Mouse (Mus musculus): Measurements from ENCODE around the gene Xrra1. TPM values are rescaled to one million over a fixed set of nuclear protein-coding genes. Genes with fewer than 3 reads are reported as not detected.
"Not testable (repeated sequence)": the region's sequence is repeated elsewhere in the genome, so short reads cannot be mapped to it uniquely, and the experiment has no call there.

Xrra1 gene
- 0.23 and 0.49 TPM in 2 replicates for polyA plus RNA-seq (2014; fragmentation: Nextera tagmentation; extraction: Ambion mirVana)

DNA sequence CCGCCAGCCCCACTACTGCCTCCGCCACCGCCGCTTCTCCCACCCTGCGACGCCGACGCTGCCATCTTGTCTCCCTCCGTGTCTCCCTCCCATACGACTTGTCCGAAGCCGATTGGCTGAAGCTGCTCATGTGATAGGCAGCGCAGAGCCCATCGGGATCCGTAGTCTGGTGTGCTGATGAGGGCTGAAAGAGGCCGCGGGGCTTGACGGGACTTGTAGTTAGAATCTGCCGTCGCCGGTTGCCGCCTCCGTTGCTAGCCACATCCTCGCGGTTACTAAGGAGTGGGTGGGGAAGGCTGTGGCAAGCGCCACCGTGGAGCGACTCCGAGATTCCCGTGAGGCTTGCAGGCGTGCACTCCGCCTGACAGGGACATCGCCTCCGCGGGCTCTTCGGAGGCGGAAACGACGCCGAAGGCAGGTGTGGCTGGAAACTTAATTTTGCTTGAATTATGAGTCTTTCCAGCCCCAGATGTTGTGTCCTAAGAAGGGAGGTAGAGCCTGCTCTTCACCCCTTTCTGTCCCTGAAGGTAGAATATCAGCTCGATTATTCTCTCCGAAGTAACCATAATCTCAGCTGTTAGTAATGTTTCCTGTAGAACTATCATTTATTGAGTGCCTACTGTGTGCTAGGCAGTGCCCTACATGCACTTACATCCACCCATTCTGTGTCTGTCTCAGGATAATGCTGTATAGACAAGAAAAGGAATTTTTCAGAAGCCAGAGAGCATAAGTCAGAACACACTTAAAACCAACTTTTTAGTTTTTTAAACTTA lies at the start of gene Xrra1:
Xrra1 (plus strand) TSS at position 304 of the 773 bp plus-strand sequence.
- peaks cover 7% of the 10 kb centered on the region for H3K4me1 ChIP-seq (ENCODE audit: control insufficient read depth, insufficient read depth, low read length)
- peak within 1 kb of the TSS; percentile 98 for H3K9ac ChIP-seq (ENCODE audit: low read depth, low read length)
- ATAC-seq (replicated peaks; ENCODE audit: insufficient number of reproducible peaks, low FRiP score, low TSS enrichment): peak; percentile 98
- no peaks in the 10 kb centered on the region for H3K27me3 ChIP-seq (ENCODE audit: control insufficient read depth, insufficient read depth, low read length)
- peaks cover under 1% of the 10 kb centered on the region; the same call in 1 of the 2 replicates for H3K36me3 ChIP-seq (ENCODE audit: control insufficient read depth, insufficient read depth, low read length)
- WGBS (ENCODE audit: insufficient replicate concordance): under 1% methylated on average over 42 of the region's 42 CpGs
- peak within 1 kb of the TSS; percentile 59; the same call in 1 of the 2 replicates for H3K27ac ChIP-seq (ENCODE audit: low read depth, low read length)
- H3K4me3 ChIP-seq (ENCODE audit: low read depth, low read length): peak within 1 kb of the TSS; percentile 96
- peak within 1 kb of the TSS; percentile 85 for H3K4me2 ChIP-seq
- H3K9me3 ChIP-seq (replicated peaks; ENCODE audit: control insufficient read depth, low read length): no peaks in the 10 kb centered on the region

DNA sequence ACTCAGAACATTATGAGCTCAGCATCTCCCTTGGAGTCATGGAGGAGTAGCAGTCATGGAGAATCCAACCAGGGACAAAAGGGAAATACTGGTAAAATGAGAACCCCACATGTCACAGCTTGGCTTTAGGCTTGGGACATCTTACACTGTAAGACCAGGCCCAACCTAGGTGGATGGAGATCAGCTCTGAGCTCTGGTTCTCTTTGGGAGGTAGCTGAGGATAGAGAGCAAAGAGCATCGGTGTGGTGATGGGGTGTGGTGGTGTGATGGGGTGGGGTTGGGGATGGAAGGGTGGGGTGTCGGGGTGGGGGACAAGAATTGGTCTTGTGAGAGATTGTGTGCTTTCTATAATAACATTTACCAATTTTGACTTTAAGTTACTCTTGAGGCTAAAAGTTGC lies 48.1 kb upstream of the Xrra1 start:
- ATAC-seq (replicated peaks; ENCODE audit: insufficient number of reproducible peaks, low FRiP score, low TSS enrichment): no peak
- H3K27ac ChIP-seq (ENCODE audit: low read depth, low read length): no peak overlapping the region
- no peaks in the 10 kb centered on the region for H3K36me3 ChIP-seq (ENCODE audit: control insufficient read depth, insufficient read depth, low read length)
- no peaks in the 10 kb centered on the region for H3K4me1 ChIP-seq (ENCODE audit: control insufficient read depth, insufficient read depth, low read length)
- no peak overlapping the region for H3K9ac ChIP-seq (ENCODE audit: low read depth, low read length)
- 85% methylated on average over 2 of the region's 2 CpGs for WGBS (ENCODE audit: insufficient replicate concordance)
- no peaks in the 10 kb centered on the region for H3K27me3 ChIP-seq (ENCODE audit: control insufficient read depth, insufficient read depth, low read length)
- no peak overlapping the region for H3K4me2 ChIP-seq
- H3K9me3 ChIP-seq (replicated peaks; ENCODE audit: control insufficient read depth, low read length): no peaks in the 10 kb centered on the region
- H3K4me3 ChIP-seq (ENCODE audit: low read depth, low read length): no peak overlapping the region

DNA sequence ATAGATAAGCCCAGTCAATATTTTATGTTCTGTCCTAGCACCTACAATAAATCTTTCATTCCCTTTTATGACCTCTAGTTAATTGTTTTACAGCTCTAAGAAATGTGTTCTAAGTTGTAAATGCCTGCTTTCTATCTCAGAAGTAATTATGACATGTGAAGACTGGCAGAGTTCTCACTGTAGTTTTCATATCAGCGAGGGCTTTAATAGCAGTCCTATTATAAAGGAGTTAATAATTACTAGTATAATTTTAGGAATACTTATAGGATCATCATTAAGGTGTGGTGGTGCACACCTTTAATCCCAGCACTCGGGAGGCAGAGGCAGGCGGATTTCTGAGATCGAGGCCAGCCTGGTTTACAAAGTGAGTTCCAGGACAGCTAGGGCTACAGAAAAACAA lies 47.3 kb upstream of the Xrra1 start:
- H3K9me3 ChIP-seq (replicated peaks; ENCODE audit: control insufficient read depth, low read length): no peaks in the 10 kb centered on the region
- 90% methylated on average over 4 of the region's 4 CpGs for WGBS (ENCODE audit: insufficient replicate concordance)
- H3K9ac ChIP-seq (ENCODE audit: low read depth, low read length): no peak overlapping the region
- no peaks in the 10 kb centered on the region for H3K27me3 ChIP-seq (ENCODE audit: control insufficient read depth, insufficient read depth, low read length)
- H3K4me1 ChIP-seq (ENCODE audit: control insufficient read depth, insufficient read depth, low read length): no peaks in the 10 kb centered on the region
- H3K36me3 ChIP-seq (ENCODE audit: control insufficient read depth, insufficient read depth, low read length): no peaks in the 10 kb centered on the region
- no peak overlapping the region for H3K27ac ChIP-seq (ENCODE audit: low read depth, low read length)
- ATAC-seq (replicated peaks; ENCODE audit: insufficient number of reproducible peaks, low FRiP score, low TSS enrichment): no peak
- no peak overlapping the region for H3K4me3 ChIP-seq (ENCODE audit: low read depth, low read length)
- no peak overlapping the region for H3K4me2 ChIP-seq

DNA sequence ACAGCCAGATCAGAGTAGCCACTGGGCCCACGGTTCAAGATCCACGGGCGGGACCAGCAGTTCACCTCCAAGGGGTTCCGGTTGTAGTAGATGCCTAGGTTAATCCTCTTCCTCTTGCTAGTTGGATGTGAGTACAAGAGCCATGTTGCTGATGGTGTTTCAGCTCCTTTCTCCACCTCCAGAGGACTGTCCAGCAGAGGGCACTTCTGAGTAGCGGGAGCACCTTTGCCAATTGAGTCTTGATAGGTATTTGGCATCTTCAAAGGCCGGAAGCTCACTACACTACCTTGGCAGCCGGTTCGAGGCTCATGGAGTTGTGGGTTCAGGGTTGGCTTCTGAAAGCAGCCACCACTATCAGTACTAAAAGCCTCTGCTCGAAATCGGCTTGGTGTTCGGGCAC lies 45.5 kb upstream of the Xrra1 start:
- no peak for ATAC-seq (replicated peaks; ENCODE audit: insufficient number of reproducible peaks, low FRiP score, low TSS enrichment)
- Histone ChIP-seq H3K4me3 (ENCODE audit: low read depth, low read length) (no peak overlapping the region), H3K27me3 (ENCODE audit: control insufficient read depth, insufficient read depth, low read length) (no peaks in the 10 kb centered on the region), H3K9me3 (replicated peaks; ENCODE audit: control insufficient read depth, low read length) (no peaks in the 10 kb centered on the region), H3K9ac (ENCODE audit: low read depth, low read length) (no peak overlapping the region), H3K4me1 (ENCODE audit: control insufficient read depth, insufficient read depth, low read length) (peaks cover 3% of the 10 kb centered on the region; the same call in 1 of the 2 replicates), H3K27ac (ENCODE audit: low read depth, low read length) (no peak overlapping the region), H3K4me2 (no peak overlapping the region), H3K36me3 (ENCODE audit: control insufficient read depth, insufficient read depth, low read length) (no peaks in the 10 kb centered on the region)
- WGBS (ENCODE audit: insufficient replicate concordance): 83% methylated on average over 11 of the region's 11 CpGs

DNA sequence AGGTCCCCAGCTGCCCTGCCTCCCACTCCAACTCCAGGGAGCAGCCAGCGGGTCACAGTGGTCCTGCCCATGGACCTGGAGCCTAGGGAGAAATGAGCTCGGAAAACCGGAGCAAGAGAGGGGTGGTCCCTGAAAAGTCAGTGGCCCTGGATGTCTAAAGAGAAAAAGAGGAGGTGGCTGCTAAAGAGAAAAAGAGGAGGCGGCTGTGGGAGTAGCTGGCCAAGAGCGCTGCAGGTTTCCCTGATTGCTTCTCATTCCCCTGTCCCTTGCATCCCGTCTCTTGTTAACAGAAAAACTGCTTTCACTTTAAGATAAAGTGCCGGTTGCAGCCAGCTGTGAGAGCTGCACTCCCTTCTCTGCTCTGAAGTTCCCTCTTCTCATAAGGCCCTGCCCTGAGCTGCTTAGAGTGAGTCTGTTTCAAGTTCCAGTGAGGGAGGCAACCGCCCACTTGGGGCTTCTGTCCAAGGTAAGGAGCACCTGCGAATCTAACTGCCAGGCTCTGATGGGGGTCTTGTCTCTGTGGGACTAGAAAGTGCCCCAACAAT lies 40.7 kb upstream of the Xrra1 start:
- 20% methylated on average over 9 of the region's 9 CpGs for WGBS (ENCODE audit: insufficient replicate concordance)
- H3K9ac ChIP-seq (ENCODE audit: low read depth, low read length); H3K27me3 ChIP-seq (ENCODE audit: control insufficient read depth, insufficient read depth, low read length); H3K27ac ChIP-seq (ENCODE audit: low read depth, low read length); ATAC-seq (replicated peaks; ENCODE audit: insufficient number of reproducible peaks, low FRiP score, low TSS enrichment); H3K36me3 ChIP-seq (ENCODE audit: control insufficient read depth, insufficient read depth, low read length); H3K4me3 ChIP-seq (ENCODE audit: low read depth, low read length); H3K4me2 ChIP-seq; H3K9me3 ChIP-seq (replicated peaks; ENCODE audit: control insufficient read depth, low read length): not testable (repeated sequence)
- peaks cover 11% of the 10 kb centered on the region; the same call in 1 of the 2 replicates for H3K4me1 ChIP-seq (ENCODE audit: control insufficient read depth, insufficient read depth, low read length)

DNA sequence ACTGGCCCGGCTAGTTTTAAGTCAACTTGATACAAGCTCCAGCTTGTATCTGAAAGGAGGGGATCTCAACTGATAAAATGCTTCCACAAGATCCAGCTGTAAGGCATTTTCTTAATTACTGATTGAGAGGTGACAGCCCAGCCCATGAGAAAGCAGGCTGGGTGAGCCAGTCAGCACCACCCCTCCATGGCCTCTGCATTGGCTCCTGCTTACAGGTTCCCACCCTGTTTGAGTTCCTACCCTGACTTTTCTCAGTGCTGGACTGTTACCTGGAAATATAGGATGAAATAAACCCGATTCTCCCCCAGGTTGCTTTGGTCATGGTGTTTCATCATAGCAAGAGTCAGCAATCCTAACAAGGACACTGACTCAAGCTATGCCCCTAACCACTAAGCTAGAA lies 37.0 kb upstream of the Xrra1 start:
- H3K27me3 ChIP-seq (ENCODE audit: control insufficient read depth, insufficient read depth, low read length): no peaks in the 10 kb centered on the region
- 63% methylated on average over 2 of the region's 2 CpGs for WGBS (ENCODE audit: insufficient replicate concordance)
- H3K9ac ChIP-seq (ENCODE audit: low read depth, low read length): no peak overlapping the region
- no peaks in the 10 kb centered on the region for H3K36me3 ChIP-seq (ENCODE audit: control insufficient read depth, insufficient read depth, low read length)
- H3K4me1 ChIP-seq (ENCODE audit: control insufficient read depth, insufficient read depth, low read length): peaks cover 26% of the 10 kb centered on the region
- H3K27ac ChIP-seq (ENCODE audit: low read depth, low read length): peak overlapping the region; percentile 32; the same call in 1 of the 2 replicates
- H3K4me3 ChIP-seq (ENCODE audit: low read depth, low read length): no peak overlapping the region
- no peaks in the 10 kb centered on the region for H3K9me3 ChIP-seq (replicated peaks; ENCODE audit: control insufficient read depth, low read length)
- peak overlapping the region; percentile 35; the same call in 1 of the 2 replicates for H3K4me2 ChIP-seq
- no peak for ATAC-seq (replicated peaks; ENCODE audit: insufficient number of reproducible peaks, low FRiP score, low TSS enrichment)

DNA sequence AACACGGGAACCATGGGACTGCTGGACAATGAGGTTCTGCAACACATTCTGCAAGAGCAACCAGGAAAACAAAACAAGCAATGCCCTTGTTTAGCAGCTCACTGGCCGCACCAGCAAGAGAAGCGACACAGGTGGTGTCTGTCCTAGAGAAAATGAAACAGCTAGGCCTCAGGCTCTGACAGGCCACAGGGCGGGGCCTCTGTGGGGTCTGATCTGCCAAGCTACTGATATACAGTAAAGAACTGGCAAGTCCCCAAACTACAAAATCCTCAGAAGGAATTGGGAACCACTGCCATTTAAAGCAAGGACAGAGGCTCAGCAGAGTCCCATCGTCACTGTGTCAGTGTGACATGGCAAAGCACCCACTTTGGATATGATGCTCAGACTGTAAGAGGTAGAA lies 36.5 kb upstream of the Xrra1 start:
- peak overlapping the region; percentile 35; the same call in 1 of the 2 replicates for H3K4me2 ChIP-seq
- WGBS (ENCODE audit: insufficient replicate concordance): 71% methylated on average over 5 of the region's 5 CpGs
- H3K36me3 ChIP-seq (ENCODE audit: control insufficient read depth, insufficient read depth, low read length): no peaks in the 10 kb centered on the region
- H3K9me3 ChIP-seq (replicated peaks; ENCODE audit: control insufficient read depth, low read length): no peaks in the 10 kb centered on the region
- no peaks in the 10 kb centered on the region for H3K27me3 ChIP-seq (ENCODE audit: control insufficient read depth, insufficient read depth, low read length)
- peaks cover 26% of the 10 kb centered on the region for H3K4me1 ChIP-seq (ENCODE audit: control insufficient read depth, insufficient read depth, low read length)
- H3K27ac ChIP-seq (ENCODE audit: low read depth, low read length): peak overlapping the region; percentile 32; the same call in 1 of the 2 replicates
- H3K4me3 ChIP-seq (ENCODE audit: low read depth, low read length): no peak overlapping the region
- no peak overlapping the region for H3K9ac ChIP-seq (ENCODE audit: low read depth, low read length)
- ATAC-seq (replicated peaks; ENCODE audit: insufficient number of reproducible peaks, low FRiP score, low TSS enrichment): 0 out of 2 replicates have a peak, but pooled peaks have one; percentile 42

DNA sequence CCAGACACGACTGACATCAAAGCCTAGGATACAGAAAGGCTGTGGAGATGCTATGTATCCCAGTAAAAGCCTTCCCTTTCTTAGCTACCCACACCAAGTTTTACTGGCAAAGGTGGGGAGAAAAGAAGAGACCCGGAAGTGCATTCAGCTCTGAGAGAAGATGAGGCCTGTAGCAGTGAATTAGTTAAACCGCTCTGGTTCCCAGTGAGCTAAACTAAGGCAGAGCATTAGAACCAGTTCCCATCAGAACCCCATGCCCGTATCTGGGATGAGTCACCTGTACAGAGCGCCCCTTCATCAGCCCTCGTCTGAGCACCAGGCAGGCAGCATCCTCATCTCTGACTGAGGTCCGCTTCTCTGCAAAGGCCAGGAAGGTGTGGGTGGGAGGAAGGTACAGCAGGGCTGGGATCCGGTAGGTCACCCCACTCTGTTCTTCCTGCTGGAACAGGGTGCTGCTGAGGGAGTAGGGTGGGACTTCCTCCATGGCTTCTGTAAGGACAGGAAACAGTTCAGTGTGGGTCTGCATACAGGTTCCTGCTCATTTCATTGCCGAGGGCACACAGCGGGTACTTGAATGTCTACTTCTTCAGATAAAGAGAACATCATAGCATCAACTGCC lies 35.8 kb upstream of the Xrra1 start:
- H3K36me3 ChIP-seq (ENCODE audit: control insufficient read depth, insufficient read depth, low read length): no peaks in the 10 kb centered on the region
- no peak overlapping the region for H3K9ac ChIP-seq (ENCODE audit: low read depth, low read length)
- H3K4me1 ChIP-seq (ENCODE audit: control insufficient read depth, insufficient read depth, low read length): peaks cover 25% of the 10 kb centered on the region
- ATAC-seq (replicated peaks; ENCODE audit: insufficient number of reproducible peaks, low FRiP score, low TSS enrichment): no peak
- no peak overlapping the region for H3K4me2 ChIP-seq
- no peak overlapping the region for H3K27ac ChIP-seq (ENCODE audit: low read depth, low read length)
- 85% methylated on average over 10 of the region's 10 CpGs for WGBS (ENCODE audit: insufficient replicate concordance)
- no peak overlapping the region for H3K4me3 ChIP-seq (ENCODE audit: low read depth, low read length)
- no peaks in the 10 kb centered on the region for H3K27me3 ChIP-seq (ENCODE audit: control insufficient read depth, insufficient read depth, low read length)
- no peaks in the 10 kb centered on the region for H3K9me3 ChIP-seq (replicated peaks; ENCODE audit: control insufficient read depth, low read length)

Measured in heart, embryonic 11.5 days (tissue).